Mouse (Mus musculus): Measurements from ENCODE around the gene Adgra3.

Adgra3 gene

DNA sequence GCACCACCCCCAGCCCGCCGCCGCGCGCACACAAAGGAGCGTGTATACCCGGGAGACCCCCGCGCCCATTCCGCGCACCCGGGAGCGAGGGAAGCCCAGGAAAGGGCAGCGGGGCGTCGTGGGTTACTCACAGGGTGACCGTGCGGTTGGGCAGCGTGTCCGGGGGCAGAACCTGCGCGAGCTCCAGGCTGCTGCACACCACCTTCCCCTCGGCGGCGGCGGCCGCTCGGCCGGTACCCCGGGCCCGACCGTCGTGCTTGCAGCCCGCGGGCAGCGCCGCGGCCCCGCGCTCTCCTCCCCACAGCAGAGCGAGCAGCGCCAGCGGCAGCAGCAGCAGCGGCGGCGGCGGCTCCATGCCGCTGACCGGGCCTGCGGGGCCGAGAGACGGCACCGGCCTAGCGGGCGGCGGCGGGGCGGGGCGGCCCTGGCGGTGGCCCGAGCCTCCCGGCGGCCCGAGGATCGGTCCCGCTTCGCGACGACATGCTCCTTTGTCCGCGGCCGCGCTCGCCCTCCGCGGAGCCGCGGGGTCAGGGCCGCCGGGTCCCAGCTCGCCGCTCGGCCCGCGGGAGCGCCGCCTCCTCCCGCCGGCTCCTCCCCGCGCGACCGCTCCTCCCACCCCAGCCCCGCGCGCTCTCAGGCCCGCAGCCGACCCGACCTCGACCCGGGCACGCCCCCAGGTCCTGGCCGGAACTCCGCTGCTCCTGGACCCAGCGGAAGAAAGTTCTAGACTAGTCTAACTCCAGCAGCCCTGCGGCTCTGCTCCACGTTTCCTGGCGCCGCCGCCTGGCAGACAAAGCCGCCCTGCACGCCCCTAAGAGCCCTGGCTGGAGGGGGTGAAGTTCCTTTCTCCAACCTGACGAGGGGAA lies at the start of gene Adgra3:
TSS of gene Adgra3 (minus strand) at position 586 of the 866 bp plus-strand sequence.
- CTCF ChIA-PET, result no interaction called here

GRCm38 (mm10) chr5:50083441-50083840 lies 24.6 kb upstream of the Adgra3 start:
- CTCF ChIA-PET, result no interaction called here

GRCm38 (mm10) chr5:50074245-50074644 lies 15.4 kb upstream of the Adgra3 start:
- CTCF ChIA-PET, result no interaction called here

- CTCF ChIA-PET, result no interaction called here
Observed at GRCm38 (mm10) chr5:50064236-50064635, 5.4 kb upstream of the Adgra3 start.

DNA sequence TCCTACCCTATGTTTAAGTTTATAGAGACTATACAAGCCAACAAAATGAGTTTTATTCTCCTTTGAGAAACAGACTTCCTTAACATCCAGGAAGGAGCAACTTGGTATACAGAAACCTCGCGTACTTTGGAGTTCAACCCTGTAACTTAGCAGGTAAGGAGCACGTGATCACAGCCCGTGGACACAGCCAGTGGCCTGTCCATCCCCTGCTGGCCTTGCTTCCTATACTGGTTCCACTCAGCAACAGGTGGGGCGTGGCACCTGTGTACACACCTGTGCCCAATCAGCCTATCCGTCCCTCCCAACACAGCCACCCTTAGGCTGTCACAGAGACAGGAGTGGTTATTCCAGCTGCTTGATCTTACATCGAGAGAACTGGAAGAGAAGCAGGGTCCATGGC lies 780 bp upstream of the Adgra3 start:
- CTCF ChIA-PET, result no interaction called here

- CTCF ChIA-PET, result no interaction called here
Observed at GRCm38 (mm10) chr5:50057612-50058420, 990 bp downstream of the Adgra3 start.

GRCm38 (mm10) chr5:50052456-50052855 lies 6.3 kb downstream of the Adgra3 start:
- CTCF ChIA-PET, result no interaction called here

GRCm38 (mm10) chr5:50050668-50051425 lies 8.0 kb downstream of the Adgra3 start:
- CTCF ChIA-PET, result no interaction called here

DNA sequence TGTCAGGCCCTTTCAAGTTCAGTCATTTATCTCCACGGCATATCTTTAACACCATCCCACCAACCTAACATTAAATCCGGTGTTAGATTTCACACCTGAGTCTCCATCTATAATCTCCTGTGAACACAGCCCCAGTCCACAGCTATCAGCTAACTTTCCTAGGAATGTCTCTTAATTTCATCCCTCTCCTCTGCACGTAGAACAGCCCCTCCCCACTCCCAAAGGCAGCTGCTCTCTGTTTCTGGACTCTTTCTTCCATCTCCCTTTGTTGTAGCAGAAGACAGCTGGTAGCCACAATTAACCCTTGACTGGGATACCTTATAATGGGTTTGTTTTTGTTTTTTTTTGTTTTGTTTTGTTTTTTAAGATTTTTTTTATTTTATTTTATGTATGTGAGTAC lies 8.8 kb downstream of the Adgra3 start:
- CTCF ChIA-PET, result no interaction called here

DNA sequence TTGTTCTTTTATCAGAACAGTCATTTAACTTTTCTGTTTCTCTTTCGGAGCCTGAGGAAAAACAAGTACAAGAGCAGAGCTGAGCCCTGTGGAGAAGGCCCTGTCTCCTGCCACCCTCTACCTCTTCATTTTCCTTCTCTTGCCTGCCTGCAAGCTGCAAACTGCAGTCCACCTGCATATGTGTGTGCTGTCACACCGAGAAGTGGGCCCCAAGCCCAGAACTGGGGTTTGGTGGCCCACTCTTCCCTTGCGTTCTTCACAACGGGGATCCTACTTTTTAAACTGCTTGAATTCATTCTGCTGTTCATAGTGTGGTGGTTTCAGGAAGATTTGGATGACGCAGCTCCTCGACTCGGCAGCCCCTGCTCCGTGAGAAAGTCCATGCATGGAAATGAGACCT lies 9.3 kb downstream of the Adgra3 start:
- CTCF ChIA-PET, result no interaction called here

DNA sequence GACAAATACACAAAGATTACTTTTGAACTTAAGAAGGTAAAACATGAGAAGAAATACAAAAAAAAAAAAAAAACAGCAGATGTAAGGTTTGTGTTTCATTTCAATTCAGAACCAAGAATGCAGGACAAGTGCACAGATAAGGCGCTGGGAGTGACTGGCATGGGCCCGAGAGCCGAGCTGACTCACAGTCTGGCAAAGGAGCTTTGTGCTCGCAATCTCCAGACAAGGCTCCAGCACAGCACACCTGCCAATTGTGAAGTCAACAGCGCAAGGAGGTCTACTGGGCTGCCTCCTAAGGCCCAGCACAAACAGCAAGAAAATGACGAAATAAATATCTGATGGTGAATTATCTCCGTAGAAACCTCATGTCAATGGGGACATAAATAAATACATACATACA lies 9.8 kb downstream of the Adgra3 start:
- CTCF ChIA-PET, result no interaction called here

GRCm38 (mm10) chr5:50048271-50048851 lies 10.4 kb downstream of the Adgra3 start:
- CTCF ChIA-PET, result no interaction called here

DNA sequence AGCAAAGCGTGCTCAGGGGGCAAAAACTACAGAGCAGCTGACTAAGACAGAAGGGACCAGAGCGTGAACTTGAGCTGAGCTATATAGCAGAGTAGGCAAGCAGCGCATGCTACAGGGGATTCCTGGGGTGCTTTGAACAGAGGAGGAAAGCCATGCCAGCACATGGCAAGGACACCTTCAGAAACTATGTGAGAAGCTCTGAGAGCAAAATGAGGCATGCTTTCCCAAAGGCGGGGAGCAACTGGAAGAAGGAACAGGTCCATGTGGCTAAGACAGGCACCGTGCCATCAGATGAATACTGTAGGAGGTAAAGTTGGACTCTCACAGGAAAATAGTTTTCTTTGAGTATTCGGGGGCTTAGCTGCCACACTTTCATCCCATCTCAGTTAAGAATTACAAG lies 13.6 kb downstream of the Adgra3 start:
- CTCF ChIA-PET, result no interaction called here

DNA sequence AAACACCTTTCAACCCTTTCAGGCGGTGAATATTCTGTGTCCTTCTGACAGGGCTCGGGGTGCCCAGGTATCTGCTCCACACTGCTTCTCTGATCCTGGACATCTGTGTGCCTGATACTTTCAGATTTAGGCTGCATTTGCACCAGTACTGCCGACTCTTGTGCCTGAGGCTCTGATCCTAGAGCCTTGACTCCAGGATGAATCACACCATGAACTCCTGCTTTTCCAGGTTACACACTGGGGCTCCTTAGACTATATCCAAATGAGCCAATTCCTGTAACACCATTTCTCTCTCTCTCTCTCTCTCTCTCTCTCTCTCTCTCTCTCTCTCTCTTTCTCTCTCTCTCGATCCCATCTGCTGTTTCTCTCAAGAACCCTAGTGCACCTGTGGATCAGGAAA lies 15.1 kb downstream of the Adgra3 start:
- CTCF ChIA-PET, result no interaction called here

DNA sequence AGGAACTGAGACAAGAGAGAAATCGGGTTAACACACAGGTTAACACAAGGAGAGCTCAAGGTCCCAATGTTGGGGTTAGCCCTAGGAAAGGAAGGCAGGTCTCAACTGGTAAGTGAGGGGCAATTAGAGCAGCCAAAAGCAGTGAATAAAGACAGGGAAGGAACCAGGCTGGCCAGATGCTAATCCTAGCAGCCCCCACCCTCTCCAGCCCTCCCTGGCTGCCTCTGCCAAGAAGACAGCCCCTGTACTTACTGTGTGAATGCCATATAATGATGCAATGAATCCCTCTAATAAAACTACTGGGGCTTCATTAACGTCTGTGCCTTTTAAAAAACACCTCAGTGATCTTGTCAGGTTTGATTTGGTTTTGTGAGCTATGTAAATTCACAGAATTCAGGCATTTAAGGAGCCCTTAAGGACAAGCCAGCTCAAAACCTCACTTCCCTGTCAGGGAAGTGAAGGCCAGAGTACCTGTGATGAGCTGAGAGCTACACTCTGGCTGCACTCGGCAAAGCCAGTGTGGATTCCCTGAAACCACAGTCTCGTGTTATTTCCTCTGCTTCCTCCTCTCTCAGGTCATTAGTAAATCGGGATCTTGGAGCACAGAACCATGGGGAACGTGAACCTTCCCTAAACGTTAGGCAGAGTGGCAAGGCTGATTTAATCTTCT lies 16.4 kb downstream of the Adgra3 start:
- CTCF ChIA-PET, result no interaction called here

DNA sequence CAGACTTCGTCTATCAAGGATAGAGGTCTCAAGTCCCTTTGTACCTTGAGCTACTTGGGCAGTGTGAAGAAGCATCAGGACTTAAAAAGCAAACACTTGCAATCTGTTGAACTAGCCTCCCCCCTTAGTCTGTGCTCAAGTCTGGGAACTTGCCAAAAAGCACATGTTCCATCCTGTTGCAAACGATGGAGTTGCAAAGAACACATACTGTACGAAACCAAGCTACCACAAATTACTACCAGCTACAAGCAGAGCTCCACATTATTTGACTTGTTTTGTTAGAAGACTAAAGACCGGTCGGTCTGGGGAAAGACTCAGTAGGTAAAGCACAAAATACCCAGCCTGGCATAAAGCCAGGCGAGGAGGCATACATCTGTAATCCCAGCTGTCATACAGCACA lies 19.3 kb downstream of the Adgra3 start:
- CTCF ChIA-PET, result no interaction called here

DNA sequence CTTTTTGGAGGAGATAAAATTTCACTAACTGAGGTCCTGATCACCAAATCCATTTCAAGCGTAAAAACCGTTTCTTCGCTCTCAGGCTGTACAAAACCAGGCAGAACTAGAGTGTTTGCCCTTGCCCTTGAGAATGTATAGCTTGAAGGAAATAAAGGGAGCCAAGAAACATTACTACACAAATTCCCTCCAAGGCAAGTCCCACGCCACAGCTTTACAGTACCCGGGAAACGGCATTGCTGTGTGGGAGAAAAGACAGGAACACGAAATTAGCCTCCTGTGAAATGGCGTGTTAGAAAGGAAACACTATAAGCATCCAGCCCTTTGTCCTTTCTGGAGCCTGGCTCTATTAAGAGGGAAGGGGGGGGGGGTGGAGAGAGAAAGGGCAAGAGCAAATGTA lies 21.1 kb downstream of the Adgra3 start:
- CTCF ChIA-PET, result no interaction called here

DNA sequence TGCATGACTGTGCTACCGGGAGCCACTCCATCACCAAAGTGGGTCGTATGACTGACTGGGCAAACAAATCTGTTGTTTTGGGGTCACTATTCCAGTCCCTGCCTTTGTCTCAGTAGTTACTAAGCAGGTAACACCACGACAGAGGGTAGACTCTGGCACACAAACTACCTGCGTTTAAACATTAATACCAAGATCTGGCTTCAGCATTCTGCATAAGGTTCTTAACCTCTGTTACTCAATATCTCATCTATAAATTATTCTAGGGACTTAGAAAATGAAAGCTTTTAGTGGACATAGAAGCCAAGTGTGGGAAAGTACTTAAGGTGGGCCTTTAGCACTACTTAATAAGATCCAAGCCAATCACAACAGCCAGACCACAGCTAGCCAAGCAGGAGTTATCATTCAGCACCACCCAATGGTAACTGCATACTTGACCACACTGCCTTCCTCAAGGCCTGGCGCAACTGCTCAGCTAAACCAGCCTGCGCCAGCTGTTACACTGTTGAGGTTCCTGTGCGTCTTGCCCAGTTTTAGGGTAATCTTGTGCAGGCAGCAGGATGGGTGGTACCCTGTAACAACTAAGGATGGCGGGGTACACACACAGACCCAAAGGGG lies 23.8 kb downstream of the Adgra3 start:
- CTCF ChIA-PET, result no interaction called here

- CTCF ChIA-PET, result no interaction called here
Observed at GRCm38 (mm10) chr5:50034231-50034630, 24.6 kb downstream of the Adgra3 start.

DNA sequence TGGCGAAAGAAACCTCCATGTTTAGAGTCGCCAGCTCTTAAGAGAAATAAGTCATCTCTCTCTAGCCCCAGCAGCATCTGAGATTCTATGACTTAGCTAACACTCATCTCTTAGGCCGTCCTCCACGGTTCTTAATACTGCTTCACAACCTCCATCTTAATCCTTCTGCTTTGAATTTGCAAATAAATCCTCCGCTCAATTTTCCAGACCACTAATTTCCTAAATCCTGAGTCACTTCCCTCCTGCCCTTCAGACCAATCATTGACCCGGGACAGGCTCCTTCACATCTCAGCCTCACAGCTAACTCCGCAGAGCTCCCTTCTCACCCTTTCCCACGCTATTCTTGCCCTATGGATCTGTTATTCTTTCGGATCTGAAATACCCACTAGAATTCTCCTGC lies 25.1 kb downstream of the Adgra3 start:
- CTCF ChIA-PET, result no interaction called here

DNA sequence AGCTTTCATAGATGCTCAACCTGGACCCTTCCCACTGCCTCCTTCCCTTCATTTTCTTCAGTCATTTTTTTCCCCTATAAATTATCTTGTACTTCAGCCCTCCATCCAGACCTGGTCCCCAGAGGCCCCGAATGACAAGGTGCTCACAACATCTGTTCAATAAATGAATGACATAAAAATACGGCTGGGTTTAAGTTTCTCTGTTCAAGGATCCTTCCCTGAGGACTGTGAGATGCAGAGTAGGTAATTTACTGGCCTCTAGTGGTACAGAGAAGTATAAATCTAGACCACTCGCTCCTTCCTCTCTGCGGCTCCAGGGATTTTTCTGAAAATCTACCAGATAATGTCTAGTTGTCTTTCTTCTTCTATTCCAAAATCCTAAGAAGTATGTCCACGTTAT lies 26.5 kb downstream of the Adgra3 start:
- CTCF ChIA-PET, result interaction anchor here (0.6 kb wide), 1 partner anchor 768 kb away, joined by 4 read pairs; no protein-coding TSS in a partner anchor
